Mouse (Mus musculus) heart, adult 11 months (tissue): ENCODE data around the gene Spin1.
"Not testable (repeated sequence)": the region's sequence is repeated elsewhere in the genome, so short reads cannot be mapped to it uniquely, and the experiment has no call there.

Source experiments
- DNase-seq: peaks from one replicate; pipeline ENCODE4 v3.0.0; 2022

Gene Spin1

GRCm38 (mm10) chr13:51100233-51101015 is at the start of gene Spin1:
TSS of gene Spin1 (plus strand) at chr13:51100880.
- DNase-seq: peak; percentile 99

DNA sequence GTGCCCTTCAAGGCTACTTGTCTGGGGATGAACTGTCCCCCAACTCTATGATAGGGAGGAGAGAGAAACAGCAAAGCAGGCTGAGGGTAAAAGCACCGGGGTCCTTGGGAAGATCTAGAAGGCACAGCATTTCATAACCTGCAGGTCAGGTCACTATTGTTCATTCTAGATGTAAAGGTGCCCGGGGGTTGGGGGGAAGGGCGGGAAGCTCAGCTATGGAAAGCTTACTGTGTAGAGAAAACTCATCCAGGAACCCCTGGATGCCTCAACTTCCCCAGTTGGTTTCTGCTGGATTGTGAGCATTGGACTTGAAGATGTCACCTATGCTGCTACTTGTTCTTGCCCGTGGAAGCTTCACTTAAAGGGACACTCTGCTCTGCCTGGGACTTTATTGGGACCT is 49.7 kb upstream of the Spin1 start:
- DNase-seq: peak; percentile 72

GRCm38 (mm10) chr13:51052408-51052807 is 48.3 kb upstream of the Spin1 start:
- DNase-seq: no peak

GRCm38 (mm10) chr13:51063024-51063423 is 37.7 kb upstream of the Spin1 start:
- no peak for DNase-seq

GRCm38 (mm10) chr13:51063721-51064120 is 37.0 kb upstream of the Spin1 start:
- DNase-seq: no peak

GRCm38 (mm10) chr13:51064429-51064828 is 36.3 kb upstream of the Spin1 start:
- no peak for DNase-seq

DNA sequence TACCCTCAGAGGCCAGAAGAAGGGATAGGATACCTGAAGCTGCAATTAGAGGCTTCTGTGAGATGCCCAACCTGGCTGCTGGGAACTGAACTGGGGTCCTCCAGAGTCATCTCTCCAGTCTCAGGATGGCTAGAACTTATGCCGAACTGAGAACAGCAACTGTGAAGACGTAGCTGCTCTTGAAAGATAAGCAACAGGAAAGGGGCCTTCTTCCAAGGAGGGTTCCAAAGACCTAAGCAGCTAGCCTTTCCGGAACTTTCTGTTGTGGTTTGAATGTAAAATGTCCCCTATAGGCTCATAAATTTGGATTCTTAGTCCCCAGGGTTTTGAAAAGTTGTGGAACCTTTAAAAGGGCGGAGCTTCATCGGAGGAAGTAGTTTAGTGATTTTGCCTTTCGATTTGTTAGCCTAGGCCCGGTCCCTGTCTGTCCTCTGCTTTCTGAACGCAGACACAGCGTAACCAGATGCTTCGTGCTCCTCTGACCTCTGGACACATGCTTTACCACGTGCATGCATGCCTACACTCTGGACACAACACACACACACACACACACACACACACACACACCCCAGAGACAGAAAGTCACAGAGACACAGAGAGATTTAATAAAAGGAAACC is 29.5 kb upstream of the Spin1 start:
- peak; percentile 96 for DNase-seq

DNA sequence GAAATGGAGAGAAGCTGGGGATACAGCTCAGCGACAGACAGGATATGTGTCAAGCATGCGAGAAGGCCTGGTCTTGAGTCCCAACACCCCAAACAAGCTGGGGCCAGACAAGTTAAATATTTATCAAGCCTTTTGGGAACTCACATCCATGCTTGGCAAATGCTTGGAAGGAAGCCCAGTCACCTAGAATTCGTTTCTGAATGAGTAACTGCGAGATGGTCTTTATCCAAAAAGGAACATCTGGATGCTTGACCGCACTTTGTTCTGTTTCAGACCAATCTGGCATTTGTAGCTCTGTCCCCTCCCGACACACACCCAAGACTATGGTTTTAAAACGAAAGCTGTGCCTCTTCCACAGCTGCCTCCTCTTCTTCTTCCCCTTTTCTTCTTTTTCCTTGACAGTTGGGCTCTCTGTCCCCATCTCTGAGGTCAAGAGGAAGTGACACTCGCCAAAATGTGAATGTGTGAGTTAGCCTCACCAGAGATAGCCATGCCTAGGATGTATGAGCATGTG is 28.9 kb upstream of the Spin1 start:
- DNase-seq: peak; percentile 95

- no peak for DNase-seq
These were observed 27.5 kb upstream of the Spin1 start for GRCm38 (mm10) chr13:51072917-51073843.

DNA sequence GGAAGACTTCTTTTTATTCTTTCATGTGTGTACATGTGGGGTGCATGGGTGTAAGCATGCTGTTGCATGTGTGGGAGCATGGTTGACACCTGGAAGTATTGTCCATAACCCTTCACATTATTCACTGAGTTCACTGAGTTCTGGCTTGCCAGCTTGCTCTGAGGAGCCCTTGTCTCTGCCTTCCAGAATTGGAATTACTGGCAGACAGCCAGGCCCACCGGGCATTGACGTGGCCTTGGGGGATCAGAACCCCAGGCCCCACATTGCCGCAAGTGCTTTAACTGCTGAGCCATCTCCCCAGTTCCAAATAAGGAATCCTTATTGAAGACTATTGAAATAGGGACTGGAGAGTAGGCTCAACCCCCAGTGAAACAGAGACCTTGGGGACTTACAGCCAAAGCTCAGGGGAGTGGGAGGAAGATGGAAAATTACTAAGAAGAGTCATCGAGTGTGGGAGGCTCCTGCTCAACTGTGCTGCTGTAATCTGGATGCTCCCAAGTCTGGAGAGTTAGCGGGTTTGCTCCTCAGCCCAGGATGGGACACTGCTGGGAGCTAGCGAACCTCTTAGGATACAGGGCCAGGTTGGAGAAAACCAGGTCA is 26.5 kb upstream of the Spin1 start:
- DNase-seq: peak; percentile 91

GRCm38 (mm10) chr13:51076191-51076590 is 24.5 kb upstream of the Spin1 start:
- DNase-seq: not testable (repeated sequence)

GRCm38 (mm10) chr13:51078586-51078985 is 22.1 kb upstream of the Spin1 start:
- not testable (repeated sequence) for DNase-seq

- no peak for DNase-seq
These were observed 19.9 kb upstream of the Spin1 start for GRCm38 (mm10) chr13:51080801-51081200.

DNA sequence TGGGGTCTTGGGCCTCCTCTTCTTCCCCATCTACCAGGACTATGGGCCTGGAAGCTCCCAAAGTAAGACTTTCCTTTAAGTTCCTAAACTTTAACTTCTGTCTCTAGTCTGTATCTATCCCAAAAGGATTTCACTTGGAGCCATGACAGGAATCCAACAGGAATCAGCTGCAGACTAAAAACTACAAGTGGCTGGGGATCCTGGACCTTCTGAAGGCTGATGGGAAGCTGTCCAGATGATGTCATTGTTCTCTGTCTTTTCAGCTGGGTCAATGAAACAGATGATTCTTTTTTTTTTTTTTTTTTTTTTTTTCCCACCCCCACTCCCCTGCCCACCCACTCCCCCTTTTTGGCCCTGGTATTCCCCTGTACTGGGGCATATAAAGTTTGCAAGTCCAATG is 16.4 kb upstream of the Spin1 start:
- no peak for DNase-seq

GRCm38 (mm10) chr13:51085941-51086340 is 14.7 kb upstream of the Spin1 start:
- DNase-seq: no peak

DNA sequence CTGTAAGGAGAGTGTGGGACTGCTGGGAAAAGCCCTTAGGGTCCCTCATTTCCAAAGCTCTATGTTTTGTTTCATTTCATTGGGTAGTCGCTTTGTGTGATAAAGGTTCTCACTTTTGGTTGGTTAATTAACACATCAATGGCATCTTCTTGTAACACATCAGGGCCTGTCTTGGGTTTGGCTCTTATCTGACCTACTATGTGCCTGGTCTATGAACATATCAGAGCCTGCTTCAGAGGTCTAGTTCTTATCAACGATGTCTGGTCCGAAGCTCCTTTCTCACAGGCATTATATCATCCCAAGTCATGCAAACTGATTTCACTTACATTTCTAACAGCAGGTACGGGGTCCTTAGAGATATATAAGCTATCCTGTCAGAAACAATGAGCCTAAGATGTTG is 13.4 kb upstream of the Spin1 start:
- DNase-seq: no peak

GRCm38 (mm10) chr13:51088207-51088606 is 12.5 kb upstream of the Spin1 start:
- DNase-seq: no peak

DNA sequence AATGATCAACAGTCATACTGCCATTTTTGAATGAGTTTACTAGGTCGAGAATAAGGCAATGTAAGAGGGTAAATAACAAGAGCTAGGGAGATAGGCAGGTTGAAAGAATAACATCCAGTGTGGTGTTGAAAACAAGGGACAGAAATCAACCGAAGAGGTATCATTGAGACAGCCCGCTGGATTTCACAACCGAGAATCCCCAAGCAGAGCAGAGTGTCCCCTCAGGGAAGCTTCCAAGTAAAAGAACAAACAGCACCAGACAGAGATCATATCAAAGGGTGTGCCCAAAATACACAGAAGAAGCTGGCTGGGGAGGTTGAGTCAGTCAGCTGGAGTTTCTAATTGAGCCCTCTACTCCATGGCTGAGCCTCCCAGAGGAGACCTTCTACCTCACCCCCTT is 11.6 kb upstream of the Spin1 start:
- no peak for DNase-seq

- no peak for DNase-seq
These were observed 10.5 kb upstream of the Spin1 start for GRCm38 (mm10) chr13:51090105-51090661.

GRCm38 (mm10) chr13:51093430-51093829 is 7.2 kb upstream of the Spin1 start:
- DNase-seq: no peak

DNA sequence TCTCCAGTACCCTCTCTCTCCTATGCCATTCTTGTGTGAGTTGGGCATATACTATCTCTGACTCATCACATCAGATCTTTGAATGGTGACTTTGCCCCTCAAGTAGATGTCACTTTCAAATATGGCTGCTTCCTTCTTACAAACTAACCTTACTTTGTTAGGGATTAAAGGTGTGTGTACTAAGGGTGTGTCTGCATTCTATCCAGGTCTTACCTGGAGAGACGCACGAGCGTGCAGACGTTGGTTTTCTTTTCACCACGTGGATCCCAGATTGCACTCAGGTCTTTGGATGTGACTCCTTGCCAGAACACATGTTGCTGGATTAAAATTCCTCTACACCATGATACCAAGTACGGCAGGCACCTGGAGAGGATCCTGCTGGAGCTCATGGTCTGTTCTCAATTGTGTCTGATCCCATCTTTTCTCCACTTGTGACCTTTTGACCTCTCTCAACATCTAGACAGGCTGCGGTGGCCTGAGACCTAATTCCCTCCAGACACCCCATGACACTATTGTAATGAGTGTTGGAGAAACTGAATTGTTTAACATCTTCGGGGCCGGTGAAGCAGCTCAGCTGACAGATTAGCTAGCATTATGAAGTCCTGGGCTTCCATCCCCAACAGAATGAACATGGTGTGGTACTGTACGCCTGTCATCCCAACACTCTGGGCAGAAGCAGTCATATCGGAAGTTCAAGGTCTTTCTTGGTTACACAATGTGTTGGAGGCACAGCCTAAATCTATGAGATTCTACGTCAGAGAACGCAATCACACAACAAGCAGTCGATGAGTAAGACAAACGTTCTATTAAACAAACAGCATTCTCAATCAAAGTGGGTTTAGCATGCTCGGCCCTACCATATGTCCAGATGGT is 6.1 kb upstream of the Spin1 start:
- DNase-seq: no peak
